Mouse (Mus musculus) large intestine, adult 2 months (tissue): Measurements from ENCODE around the gene Pum2. TPM values are rescaled to one million over a fixed set of nuclear protein-coding genes. Genes with fewer than 3 reads are reported as not detected.
"Not testable (repeated sequence)": the region's sequence is repeated elsewhere in the genome, so short reads cannot be mapped to it uniquely, and the experiment has no call there.

Experiments used
- DNase-seq: peaks from one replicate; pipeline ENCODE4 v3.0.0-alpha.2; 2012; ENCODE audit warnings: low read depth, low spot score
- WGBS: fragments of 180-500 bp; shearing (Covaris S2); methylation state at CpG from one replicate; pipeline ENCODE4 v1.1.7; 2018; 5-methylcytosine and 5-hydroxymethylcytosine counted together
- polyA plus RNA-seq: library from polyadenylated mRNA; depleted of rRNA; stranded (reverse); fragments of >200 nt; gene quantifications from 2 replicates; pipeline ENCODE4 v1.2.3, GENCODE M21; 2012; rRNA removed

Pum2 gene
- polyA plus RNA-seq = 25.9 and 43.1 TPM in 2 replicates

DNA sequence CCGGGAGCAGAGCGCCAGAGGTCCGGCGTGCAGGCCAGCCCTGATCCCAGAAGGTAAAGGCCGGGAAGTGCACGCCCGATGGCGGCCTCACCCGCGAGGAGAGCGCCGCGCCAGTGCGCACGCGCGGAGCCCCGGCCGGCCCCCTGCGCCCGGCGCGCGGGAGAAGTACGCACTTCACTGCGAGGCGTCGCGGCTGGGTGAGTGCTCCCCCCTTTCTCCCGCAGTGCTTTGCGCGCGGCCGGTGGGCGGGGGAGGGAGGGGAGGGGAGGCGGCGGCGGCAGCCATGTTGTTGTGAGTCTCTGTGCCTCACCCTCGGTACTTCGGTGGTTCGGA lies at the start of gene Pum2:
Pum2 (plus strand) TSS at position 161 of the 333 bp plus-strand sequence.
- peak; percentile 67 for DNase-seq
- under 1% methylated on average over 31 of the region's 41 CpGs for WGBS

DNA sequence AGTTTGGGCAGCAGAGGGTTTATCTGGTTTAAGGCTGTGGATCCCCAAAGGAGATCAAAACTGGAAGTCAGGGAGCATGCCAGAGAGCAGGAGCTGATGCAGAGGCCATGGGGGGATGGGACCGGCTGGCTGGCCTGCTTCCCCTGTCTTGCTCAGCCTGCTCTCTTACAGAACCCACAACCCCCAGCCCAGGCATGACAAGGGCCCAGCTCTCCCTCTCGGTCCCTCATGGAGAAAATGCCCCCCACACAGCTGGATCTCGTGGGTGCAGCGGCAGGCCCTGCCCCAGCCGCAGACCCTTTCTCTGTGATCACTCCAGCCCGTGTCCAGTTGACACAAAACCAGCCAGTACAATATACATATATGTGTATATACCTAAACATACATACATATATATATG lies 44.4 kb upstream of the Pum2 start:
- DNase-seq = no peak
- 98% methylated on average over 6 of the region's 6 CpGs for WGBS

DNA sequence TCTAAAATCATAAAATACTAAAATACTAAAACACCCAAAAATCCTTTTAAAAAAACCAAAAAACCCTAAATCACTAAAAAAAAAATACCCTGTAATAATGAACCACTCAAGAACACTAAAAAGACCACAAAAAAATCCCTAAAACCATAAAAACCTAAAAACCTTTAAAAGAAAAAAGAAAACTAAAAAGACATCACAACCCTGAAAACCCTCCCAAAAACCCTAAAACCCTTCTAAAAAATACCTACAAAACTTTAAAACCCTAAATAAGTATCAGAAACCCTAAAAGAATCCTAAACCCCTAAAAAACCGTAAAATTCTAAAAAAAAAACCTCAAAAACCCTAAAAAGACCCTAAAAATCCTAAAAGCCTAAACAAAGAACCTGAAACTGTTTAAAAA lies 42.2 kb upstream of the Pum2 start:
- DNase-seq = no peak
- 100% methylated on average over 1 of the region's 1 CpGs for WGBS

DNA sequence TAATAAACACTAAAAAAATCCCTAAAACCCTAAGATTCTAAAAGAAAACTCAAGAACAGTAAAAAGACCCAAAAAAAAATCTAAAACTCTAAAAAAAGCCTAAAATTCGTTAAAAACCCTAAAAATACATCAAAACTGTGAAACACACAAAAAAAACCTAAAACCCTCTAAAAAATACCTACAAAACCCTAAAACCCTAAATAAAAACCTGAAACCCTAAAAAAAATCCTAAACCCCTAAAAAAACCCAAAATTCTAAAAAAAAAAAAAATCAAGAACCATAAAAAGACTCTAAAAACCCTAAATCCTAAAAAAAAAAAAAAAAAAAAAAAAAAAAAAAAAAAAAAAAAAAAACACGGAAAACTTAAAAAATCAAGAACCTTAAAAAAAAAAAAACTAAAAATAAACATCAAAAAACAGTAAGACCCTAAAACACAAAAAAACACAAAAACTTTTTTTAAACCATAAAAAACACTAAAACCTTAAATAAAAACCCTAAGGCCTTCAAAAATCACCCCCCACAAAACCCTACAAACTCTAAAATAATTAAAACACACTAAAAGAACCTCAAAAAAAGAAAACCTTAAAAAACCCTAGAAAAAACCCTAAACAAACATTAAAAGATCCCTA lies 41.1 kb upstream of the Pum2 start:
- DNase-seq = no peak
- WGBS = 93% methylated on average over 2 of the region's 2 CpGs

DNA sequence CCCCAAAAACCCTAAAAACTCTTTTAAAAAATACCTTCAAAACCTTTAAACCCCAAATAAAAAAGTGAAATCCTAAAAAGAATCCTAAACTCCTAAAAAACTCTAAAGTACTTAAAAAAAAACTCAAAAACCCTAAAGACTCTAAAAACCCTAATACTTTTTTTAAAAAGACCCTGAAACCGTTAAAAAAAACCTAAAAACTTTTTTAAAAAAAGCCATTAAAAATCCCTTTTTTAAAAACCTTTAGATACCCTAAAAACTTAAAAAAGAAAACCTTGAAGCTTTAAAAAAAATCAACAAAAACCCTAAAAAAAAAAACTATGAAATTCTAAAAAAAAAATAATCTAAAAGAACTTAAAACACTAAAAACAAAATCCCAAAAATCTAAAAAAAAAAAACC lies 39.6 kb upstream of the Pum2 start:
- WGBS = 99% methylated on average over 1 of the region's 1 CpGs
- no peak for DNase-seq

DNA sequence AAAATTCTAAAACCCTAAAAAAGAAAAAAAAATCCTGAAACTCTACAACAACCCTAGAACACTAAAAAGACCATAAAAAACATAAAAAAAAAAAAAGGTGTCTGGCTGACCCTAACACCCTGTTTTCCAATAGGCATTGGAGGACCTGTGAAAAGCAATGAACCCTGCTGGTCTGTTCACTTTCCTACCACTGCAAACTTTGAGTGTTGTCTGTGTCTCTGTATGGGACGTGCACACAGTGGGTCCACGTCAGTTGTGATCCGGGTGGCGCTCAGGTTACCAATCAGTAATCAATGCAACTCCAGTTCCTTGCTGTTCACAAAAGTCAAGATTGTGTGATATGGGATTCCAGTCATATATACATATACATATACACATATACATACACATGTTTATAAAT lies 38.4 kb upstream of the Pum2 start:
- no peak for DNase-seq
- 99% methylated on average over 4 of the region's 4 CpGs for WGBS

DNA sequence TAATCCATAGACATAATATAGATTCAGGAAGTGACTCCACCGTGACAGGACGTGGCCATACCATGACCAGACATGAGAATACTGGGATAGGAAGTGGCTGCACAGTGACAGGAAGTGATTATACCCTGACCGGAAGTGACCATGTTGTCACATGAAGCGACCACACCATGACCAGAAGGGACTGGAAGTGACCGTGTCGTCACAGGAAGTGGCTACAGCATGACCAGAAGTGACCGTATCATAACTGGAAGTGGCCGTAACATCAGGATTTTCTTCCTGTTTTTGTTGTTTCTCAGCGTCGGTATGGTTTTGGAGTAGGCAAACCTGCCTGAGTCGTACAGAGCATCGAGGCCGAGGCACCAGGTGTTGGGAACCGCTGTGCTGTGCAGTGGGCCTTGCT lies 37.0 kb upstream of the Pum2 start:
- DNase-seq = no peak
- 93% methylated on average over 14 of the region's 14 CpGs for WGBS

DNA sequence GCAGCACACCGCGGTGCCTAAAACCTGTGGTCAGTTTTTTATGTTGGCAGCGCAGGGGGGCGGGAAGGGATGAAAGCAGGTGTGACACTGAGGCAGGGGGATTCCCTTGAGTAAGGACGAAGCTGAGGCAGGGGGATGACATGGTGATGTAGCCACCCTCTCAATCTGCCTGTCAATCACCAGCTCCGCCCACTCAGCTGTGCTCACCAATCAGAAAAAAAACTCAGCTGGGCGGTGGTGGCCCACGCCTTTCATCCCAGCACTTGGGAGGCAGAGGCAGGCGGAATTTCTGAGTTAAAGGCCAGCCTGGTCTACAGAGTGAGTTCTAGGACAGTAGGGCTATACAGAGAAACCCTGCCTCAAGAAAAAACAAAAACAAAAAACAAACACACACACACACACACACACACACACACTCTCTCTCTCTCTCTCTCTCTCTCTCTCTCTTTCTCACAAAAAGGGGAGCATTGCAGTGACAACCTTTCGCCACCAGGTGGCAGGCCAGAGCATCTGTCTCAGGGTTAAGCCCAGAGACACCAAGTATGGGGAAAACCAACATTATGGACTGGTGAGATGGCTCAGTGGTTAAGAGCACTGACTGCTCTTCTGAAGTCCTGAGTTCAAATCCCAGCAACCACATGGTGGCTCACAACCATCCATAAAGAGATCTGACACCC lies 35.4 kb upstream of the Pum2 start:
- WGBS = 72% methylated on average over 10 of the region's 10 CpGs
- DNase-seq = peak; percentile 57

DNA sequence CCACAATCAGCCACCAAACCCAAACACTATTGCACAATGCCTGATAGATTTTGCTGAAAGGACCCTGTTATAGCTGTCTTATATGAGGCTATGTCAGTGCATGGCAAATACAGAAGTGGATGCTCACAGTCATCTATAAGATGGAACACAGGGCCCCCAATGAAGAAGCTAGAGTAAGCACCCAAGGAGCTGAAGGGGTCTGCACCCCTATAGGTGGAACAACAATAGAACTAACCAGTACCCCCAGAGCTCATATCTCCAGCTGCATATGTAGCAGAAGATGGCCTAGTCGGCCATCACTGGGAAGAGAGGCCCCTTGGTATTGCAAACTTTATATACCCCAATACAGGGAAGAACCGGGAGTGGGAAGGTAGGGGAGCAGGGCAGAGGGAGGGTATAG lies 33.7 kb upstream of the Pum2 start:
- DNase-seq = not testable (repeated sequence)
- 1% methylated on average over 2 of the region's 2 CpGs for WGBS

DNA sequence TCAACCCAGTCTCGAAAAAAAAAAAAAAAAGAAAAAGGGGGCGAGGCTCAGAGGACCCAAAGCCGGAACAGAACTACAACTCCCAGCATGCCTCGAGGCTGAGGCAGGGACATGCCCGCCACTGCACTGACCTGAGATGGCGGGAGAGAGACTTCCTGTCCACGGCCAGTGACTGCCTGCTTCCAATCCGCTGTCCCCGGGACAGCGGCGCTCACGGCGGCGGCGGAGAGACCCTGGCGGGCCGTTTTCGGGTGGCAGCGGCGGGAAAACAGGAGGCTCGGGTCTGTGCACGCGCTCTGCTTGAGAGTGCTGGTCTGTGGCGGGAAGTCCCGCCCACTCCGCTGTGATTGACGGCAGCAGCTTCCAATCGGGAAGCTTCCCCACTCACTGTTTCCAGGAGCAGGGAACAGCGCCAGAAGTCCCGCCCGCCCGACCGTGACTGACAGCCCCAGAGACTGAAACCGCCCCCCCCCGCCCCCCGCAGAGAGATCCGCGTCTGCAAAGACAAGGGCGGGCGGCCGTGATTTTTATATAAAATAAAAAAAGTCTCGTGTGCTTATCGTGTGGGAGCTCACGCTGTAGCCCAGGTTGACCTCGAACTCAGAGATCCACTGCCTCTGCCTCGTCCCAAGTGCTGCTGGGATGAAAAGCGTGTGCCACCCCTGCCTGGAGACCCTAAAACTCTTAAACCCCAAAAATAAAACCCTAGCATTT lies 33.1 kb upstream of the Pum2 start:
- DNase-seq = peak; percentile 91
- WGBS = under 1% methylated on average over 46 of the region's 47 CpGs

DNA sequence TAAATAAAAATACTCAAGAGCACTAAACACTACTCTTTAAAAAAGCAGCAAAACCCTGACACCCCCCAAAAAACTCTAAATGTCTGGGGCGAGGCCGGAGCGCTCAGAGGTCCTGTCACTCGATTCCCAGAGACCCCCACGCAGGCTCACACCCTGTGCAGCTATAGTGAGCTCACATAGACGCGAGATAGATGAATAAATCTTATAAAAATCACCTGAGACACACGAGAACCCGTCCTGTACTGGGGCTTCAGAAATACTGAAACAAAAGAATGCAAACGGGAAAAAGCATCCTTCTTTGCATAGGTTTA lies 32.6 kb upstream of the Pum2 start:
- WGBS = 9% methylated on average over 10 of the region's 10 CpGs
- DNase-seq = no peak

DNA sequence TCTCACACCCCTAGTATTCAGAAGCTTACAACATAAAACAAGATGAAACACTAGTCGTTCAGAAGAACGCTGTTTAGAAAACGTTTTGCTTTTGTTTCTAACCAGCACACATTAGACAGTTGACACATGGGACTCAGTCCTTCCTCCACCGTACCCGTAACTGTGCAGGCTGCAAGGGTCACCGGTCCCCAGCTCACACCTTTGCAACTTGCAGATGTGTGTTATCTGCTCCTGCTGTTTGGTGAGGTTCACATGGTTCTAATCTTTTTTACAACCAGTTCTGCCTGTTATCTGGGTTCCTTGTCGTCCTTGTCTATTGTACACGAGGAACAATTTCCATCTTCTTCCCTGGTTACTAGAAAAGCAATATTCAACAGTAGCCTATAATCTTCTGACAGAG lies 25.7 kb upstream of the Pum2 start:
- not testable (repeated sequence) for DNase-seq
- 48% methylated on average over 8 of the region's 8 CpGs for WGBS

DNA sequence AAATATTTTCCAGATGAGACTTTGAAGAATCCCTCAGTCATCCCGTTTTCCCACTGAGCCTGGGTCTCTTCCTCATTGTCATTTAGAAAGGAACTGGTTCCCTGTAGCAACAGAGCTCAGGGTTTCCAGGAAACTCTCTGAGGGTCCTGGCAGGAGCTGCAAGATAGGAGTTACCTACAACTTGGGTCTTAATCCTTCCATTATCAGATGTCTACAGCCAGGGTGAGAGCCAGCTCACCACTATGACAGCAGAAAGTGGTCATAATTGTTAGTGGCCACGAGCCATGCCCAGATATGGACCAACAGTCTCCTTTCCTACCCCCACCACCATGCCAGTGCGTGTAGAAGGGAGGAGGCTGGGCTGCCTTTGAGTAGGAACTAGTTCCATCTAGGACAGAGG lies 23.9 kb upstream of the Pum2 start:
- WGBS = 73% methylated on average over 3 of the region's 3 CpGs
- not testable (repeated sequence) for DNase-seq

DNA sequence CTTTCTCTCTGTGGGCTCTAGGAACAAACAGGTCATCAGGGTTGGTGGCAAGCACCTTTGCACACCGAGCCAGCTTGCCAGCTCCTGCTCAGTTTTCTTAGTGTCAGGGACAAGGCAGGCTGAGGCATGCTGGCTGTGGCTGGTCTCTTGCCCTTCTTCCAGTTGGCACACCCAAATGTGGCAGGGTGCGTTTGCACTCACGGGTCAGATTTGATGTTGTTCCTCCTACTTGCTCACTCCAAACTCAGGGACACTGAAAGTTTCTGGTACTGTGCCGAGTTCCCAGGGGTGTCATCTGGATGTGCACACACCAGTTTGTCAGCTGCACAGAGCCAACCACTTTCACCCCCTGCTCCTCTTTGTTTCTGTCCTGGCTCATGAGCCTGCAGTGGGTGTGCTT lies 17.3 kb upstream of the Pum2 start:
- DNase-seq = no peak

DNA sequence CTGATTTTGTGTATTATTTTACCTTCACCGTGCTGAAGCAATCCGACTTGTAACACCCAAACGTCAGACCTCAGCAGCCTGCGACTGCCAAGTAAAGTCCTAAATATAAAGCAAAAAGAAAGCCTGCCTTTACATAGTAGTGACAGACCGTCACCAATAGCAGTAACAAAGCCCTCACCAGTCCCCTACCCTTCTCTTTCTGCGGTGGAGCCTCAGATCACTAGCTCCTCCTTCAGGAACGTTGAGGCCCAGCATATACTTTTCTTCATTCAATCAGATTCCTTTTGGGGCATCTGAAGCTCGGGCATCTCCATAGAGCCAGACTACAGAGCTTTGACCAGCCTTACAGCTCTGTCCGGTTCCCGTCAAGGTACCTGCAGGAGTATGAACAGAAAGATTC lies 16.8 kb upstream of the Pum2 start:
- no peak for DNase-seq
- WGBS = 78% methylated on average over 10 of the region's 10 CpGs

More for the DNA sequence above, 17.3 kb upstream of the Pum2 start:
- 67% methylated on average over 4 of the region's 4 CpGs for WGBS

DNA sequence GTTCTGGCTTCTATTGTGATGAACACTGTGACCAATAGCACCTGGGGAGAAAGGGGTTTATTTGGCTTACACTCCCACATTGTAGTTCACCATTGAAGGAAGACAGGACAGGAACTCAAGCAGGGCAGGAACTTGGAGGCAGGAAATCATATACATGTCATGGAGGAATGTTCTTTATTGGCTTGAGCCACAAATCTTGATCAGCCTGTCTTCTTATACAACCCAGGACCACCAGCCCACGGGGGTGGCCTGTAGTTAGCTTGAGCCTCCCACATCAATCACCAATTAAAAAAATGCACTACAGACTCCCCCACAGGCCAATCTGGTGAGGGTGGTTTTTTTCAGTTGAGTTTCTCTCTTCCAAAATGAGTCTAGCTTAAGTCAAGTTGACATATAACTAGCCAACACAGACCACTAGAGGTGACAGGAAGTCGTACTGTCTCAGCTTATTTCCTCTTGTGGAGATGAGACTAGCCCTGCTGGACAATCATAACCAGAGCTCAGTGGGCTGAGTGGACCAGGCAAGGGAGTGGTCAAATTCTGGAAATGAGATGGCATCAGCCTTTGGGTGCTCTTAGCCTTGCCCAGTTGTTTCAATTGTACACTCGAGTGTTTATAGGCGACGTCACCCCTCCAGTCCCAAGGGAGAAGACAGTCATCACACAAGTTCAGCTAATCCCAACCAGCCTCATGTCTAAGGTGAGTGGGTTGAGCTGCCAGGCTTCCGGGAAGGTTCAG lies 16.1 kb upstream of the Pum2 start:
- WGBS = 81% methylated on average over 6 of the region's 6 CpGs
- no peak for DNase-seq

DNA sequence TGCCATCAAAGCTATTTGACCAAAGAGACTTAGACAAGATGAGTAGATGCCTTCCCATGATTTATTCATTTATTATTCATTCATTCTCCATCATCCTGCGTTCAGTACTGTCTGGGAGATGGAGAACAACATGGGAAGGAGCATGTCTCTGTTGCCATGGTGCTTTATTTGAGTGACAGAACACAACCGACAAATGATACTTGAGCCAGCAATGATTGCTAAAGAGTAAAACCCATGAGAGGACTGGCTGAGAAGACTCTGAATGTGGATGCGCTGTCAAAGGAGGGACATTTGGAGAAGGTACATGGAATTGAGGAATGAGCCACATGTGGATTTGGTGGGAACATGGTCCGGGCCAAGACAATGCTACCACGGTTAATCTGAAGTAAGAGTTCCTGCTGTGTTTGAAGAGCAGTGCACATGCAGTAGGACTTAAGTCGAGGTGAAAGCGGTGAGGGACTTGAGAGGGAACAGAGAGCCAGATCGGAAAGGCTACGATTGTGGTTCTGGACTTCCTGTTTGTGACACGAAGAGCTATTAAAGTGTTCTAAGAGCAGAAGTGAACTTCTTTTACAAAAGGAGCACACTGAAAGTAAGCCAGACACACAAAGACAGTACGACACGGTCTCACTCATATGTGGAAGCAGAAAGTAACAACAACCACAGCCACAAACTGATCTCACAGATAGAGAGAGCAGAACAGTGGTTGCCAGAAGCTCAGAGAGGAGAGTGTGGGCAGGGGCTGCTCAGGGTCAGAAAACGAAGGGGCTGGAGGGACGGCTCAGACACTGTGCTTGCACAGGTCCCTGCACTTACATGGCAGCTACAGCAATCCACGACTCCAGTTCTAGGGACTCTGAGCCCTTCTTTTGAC lies 14.3 kb upstream of the Pum2 start:
- 83% methylated on average over 15 of the region's 15 CpGs for WGBS
- DNase-seq = no peak

DNA sequence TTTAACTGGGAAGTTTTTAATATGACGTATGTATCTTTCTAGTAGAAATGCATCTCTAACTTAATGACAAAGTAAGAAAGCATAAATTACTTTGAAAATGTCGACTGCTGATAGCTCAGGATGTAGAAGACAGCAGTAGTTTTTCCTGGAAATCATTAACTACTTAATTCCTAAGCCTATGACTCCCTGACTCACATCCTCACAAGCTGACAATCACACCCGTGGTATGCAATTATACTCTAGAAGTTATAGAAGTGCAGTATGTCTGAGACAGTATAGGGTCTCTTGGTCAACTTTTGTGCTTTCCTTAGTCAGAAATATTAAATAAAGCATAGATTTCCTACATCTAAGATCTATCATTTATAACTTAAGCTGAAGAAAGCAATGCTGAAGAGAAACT lies 12.2 kb upstream of the Pum2 start:
- WGBS = 36% methylated on average over 3 of the region's 3 CpGs
- DNase-seq = no peak

DNA sequence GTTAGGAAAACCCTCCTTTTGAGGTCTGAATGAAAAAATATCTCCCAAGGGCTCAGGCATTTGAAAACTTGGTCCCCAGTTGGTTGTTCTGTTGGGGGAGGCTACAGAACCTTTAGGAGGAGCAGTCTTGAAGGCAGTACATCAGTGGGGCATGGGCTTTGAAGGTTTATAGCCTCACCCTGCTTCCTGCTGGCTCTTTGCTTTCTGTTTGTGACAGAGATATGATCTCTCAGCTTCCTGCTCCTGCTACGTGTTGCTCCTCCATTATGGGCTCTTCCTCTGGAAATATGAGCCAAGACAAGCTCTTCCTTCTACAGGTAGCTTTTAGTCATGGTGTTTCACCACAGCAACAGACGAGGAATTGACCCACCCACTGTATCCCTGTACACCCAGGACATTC lies 11.8 kb upstream of the Pum2 start:
- 11% methylated on average over 2 of the region's 2 CpGs for WGBS
- DNase-seq = no peak

DNA sequence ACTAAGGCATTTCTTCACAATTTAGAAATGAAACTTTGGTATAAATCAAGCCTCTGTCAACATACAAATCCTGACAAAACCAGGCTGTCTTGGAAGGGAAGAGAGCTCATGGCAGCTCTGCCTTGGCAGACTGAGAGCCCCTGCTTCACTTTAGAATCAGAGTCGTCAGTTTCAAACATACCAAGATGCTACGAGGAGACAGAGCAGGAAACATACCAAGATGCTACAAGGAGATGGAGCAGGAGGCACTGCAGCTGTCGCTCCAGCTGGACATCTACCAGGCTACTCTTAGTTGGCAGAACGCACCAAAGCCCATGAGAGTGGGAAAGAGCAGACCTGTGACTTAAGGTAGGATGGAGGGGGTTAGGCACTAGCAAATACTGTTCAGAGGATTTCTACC lies 11.2 kb upstream of the Pum2 start:
- DNase-seq = no peak
- 65% methylated on average over 4 of the region's 4 CpGs for WGBS
